Mouse (Mus musculus) liver, postnatal 0 days (tissue): Measurements from ENCODE around the gene Tuft1.
"Not testable (repeated sequence)": the region's sequence is repeated elsewhere in the genome, so short reads cannot be mapped to it uniquely, and the experiment has no call there.

Source experiments
- CTCF ChIP-seq: sonication (generic); IDR thresholded peaks from 2 replicates; pipeline ENCODE4 v1.5.1; 2016; ENCODE audit warnings: antibody characterized with exemption, low read depth
- EP300 ChIP-seq: IDR thresholded peaks from 2 replicates; pipeline ENCODE4 v1.6.1; 2016; ENCODE audit warnings: antibody characterized with exemption, low read depth, mild to moderate bottlenecking

- not testable (repeated sequence) for TF ChIP-seq CTCF
- peak; percentile 84; the same call in 1 of the 2 replicates for TF ChIP-seq EP300
Measured at GRCm38 (mm10) chr3:94685989-94686772, 27.5 kb upstream of the Tuft1 start.
